Mouse (Mus musculus): ENCODE measurements around the gene Tspan8.

Gene Tspan8

DNA sequence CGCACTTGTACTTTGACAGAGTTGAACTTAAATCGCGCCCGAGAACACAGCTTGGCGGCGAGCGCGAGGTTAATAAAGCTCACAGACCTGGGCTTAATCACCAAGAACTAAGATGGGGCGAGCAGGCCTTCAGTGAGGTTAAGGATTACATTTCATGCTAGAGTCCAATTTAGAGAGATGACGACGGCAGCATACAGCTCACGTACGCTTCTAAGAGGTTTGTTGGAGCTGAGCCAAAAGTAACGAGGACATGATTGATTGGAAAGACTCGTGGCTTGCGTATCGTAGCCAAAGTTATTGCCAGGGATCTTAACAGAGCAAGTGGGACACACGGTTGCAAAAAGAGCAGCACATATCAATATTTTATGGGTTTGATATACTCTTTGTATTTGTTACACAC is 30.3 kb downstream of the Tspan8 start:
- no peak for DNase-seq

DNA sequence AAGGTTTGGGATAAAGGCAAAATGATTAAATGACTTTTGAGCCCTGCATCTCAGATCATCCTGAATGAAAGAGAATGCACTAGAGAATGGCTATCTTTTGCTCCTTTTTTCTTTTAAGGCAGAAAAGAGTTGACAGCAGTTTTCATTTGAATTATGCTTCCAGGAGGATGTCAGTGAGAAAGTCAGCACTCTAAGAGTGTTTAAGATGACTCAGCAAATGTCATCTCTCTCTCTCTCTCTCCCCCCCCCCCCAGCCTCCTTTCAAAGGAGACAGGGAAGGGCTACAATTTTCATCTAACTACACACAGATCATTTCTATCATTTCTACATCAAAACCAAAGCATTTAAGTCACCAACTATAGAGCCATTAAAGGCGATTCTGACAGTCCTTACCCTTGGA is 31.9 kb downstream of the Tspan8 start:
- no peak for DNase-seq

DNA sequence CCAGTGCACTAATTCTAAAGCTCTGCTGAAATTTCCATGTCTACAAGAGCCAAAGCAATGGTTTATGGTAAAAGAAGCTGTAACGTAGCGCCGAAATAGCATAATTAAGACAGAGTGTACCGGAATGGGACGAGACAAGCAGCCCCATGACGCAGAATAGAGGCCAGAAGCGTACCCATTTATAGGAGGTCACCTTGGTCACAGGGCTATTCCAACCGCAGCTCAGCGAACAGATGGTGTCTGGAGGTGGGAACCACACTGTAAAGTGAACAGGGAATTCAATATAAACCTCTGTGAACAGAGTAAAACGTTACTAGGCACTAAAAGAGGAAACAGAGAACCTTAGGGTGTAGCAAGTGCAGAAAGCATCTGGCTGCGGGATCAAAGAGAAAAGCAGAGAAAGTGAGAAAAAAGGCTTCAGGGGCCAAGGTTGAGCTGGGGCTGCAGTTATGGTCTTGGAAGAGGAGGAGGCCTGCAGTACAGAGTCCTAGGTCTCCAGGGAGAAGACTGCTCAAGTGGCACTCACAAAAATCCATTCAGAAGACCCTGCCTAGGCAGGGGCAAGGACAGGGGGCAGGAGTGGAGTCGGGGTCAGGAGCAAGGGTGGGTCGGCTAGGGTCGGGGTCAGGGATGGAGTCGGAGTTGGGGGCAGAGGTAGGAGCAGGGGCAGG is 43.7 kb downstream of the Tspan8 start:
- no peak for DNase-seq

DNA sequence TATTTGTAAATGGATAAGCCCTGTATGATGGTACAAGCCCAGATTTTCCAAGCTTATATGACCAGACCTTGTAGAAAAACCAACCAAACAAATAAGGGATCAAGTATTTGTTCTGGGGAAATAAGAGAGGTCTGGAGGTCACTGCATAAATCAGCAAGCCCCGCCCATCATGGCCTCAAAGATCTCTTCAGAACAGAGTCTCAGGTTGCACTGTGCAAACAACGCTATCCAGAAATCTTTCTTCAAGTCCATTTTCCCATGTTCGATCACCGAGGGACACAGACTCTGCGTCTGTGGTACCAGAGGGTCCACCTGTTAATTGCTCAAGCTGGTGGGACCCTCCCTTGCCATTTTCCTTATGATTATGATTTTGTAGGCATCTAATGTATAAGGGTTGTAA is 45.3 kb downstream of the Tspan8 start:
- peak; percentile 9 to 12 for DNase-seq

DNA sequence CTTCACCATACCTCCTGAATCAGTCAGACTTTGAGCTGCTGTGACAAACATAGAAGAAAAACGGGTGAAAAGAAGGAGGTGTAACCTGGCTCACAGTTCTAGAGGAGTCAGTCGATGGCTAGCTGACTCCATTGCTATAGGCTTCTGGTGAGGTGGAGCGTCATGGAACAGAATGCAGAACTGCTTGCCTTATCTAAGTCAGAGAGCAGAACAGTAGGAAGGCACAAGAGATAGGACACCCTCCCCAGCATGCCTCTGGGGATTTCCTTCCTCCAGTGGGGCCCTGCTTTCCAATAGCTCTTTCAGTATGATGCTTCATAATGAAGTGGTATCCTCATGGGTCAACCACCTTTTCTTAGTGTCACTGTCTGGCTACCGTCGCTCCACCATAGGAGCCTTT is 66.1 kb downstream of the Tspan8 start:
- no peak for DNase-seq

DNA sequence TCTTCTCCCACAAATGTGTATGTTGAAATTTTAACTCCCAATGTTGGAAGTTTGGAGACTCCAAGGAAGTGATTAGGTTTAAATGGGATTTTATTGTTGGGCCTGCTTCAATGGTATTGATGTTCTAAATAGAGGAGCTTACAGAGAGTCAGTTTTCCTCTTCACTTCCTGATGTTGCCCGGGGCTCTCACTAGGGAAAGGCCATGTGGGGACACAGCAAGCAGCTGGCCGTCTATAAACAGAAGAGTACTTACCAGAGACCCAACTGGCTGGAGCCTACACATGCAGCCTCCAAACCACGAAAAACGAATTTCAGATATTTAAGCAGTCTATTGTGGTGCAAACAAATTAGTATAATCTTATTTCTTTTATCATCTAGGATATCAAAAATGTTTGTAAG is 75.3 kb downstream of the Tspan8 start:
- DNase-seq = no peak

DNA sequence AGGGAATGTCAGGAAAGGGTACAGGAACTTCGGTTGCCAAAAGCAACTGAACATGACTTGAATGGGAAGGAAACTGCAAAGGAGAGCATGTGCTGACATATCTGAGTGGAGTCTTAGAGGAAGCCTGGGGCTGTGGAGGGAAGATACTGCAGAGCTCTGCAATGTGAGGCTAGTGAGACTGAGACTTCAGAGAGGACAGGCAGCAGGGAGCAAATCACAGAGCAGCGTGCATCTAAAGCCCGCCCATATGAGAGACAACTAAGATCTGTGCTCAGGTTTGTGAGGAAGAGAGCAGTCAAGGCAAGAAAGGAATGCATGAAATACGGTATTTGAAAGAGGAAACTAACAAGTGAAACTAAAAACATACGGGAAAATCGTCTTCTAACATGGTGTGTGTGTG is 76.3 kb downstream of the Tspan8 start:
- DNase-seq = no peak

DNA sequence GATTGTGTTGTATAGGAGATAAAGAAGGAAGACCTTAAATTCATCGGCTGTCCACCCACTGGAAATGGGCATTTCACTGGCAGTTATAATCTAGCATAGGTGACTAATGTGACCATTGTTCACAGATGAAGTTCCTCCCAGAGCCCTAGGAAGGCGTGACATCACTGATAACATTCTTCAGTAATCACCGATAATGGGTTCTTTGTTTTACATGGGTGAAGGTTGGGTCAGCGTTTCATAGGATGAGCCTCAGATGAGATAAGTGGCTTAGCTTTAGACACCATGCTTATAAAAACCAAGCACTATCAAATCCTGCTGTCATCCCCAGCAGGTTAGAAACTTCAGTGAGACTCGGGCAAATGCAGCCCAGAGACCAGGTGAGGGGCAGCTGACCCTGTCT is 77.4 kb downstream of the Tspan8 start:
- DNase-seq = no peak

DNA sequence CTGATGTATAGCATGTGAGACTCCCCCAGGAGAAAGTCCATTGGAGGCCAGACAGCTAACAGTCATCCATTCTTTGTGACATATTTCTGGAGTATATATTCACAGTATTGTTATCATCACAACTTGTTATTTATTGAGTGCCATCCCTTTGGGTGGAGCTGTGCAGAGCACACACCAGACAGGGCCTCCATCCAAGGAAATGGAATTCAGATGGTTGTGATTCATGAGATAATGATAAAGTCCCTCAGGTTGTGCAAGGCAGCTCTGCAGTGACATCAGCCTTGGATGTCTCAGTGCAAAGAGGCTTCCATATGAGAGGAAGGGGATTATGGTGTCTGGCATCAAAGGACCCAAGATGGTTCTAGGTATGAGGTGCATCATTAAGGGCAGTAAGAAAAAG is 80.1 kb downstream of the Tspan8 start:
- DNase-seq = no peak

DNA sequence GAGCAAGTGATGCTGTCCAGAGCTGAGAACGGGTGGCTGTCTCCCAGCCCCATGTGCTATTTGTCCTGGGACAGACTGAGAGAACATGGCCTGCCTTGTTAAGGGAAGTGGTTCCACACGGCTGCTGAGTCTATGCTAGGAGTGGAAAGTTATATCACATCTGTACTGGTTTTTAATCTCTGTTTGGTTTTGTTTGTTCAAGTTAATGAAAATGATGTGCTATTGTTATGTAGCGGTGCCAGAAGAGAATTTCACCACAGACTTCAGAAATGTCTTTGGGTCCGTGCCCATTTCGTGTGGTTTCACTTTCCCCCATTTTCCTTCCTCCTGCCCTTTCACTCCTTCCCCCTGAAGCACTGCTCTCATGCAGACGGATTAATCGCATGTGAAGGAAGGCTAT is 80.6 kb downstream of the Tspan8 start:
- no peak for DNase-seq

All from kidney, postnatal 4 days (tissue).